Mouse (Mus musculus) stomach, embryonic 14.5 days (tissue): ENCODE measurements around the gene Pold2. TPM values are rescaled to one million over a fixed set of nuclear protein-coding genes. Genes with fewer than 3 reads are reported as not detected.

ENCODE experiments used
- ATAC-seq: fragments of 200-750 bp; cut with Nextera tagmentation; 2 replicates; pipeline ENCODE4 v1.8.0; 2017; ENCODE audit warnings: low read depth, moderate TSS enrichment; ENCODE audit not compliant: insufficient number of reproducible peaks, insufficient read depth, low FRiP score
- H3K27ac ChIP-seq: fragments of 300-500 bp; sonication (generic); 2 replicates; pipeline ENCODE4 v1.5.1; 2014; ENCODE audit warnings: mild to moderate bottlenecking, low read length, moderate library complexity, mixed read lengths
- H3K27me3 ChIP-seq: fragments of 300-500 bp; sonication (generic); 2 replicates; pipeline ENCODE4 v1.6.1; 2014; ENCODE audit warnings: low read length, control low read depth, mixed read lengths; ENCODE audit not compliant: control insufficient read depth, insufficient read depth
- H3K36me3 ChIP-seq: fragments of 300-500 bp; sonication (generic); 2 replicates; pipeline ENCODE4 v1.6.1; 2014; ENCODE audit warnings: mild to moderate bottlenecking, control low read depth, low read length, moderate library complexity, mixed read lengths; ENCODE audit not compliant: control insufficient read depth, insufficient read depth
- H3K4me1 ChIP-seq: fragments of 300-500 bp; sonication (generic); 2 replicates; pipeline ENCODE4 v1.6.1; 2014; ENCODE audit warnings: low read length, control low read depth, mixed read lengths; ENCODE audit not compliant: control insufficient read depth, insufficient read depth
- H3K4me2 ChIP-seq: fragments of 300-500 bp; sonication (generic); replicated peaks from 2 replicates; pipeline ENCODE4 v1.6.1; 2014; ENCODE audit warnings: low read depth, low read length, control low read depth
- H3K4me3 ChIP-seq: fragments of 300-500 bp; sonication (generic); 2 replicates; pipeline ENCODE4 v1.5.1; 2014; ENCODE audit warnings: low read depth, low read length, control low read depth
- H3K9ac ChIP-seq: fragments of 300-500 bp; sonication (generic); replicated peaks from 2 replicates; pipeline ENCODE4 v1.6.1; 2014; ENCODE audit warnings: low read depth, mild to moderate bottlenecking, control low read depth, low read length, moderate library complexity, mixed read lengths
- H3K9me3 ChIP-seq: fragments of 300-500 bp; sonication (generic); 2 replicates; pipeline ENCODE4 v1.6.1; 2016; ENCODE audit warnings: low read depth, low read length, control low read depth; ENCODE audit not compliant: control insufficient read depth
- WGBS: fragments of 180-500 bp; shearing (Covaris S2); extraction: QIAGEN DNeasy Blood & Tissue Kit; methylation state at CpG from one replicate; pipeline ENCODE4 v1.1.7; 2014; 5-methylcytosine and 5-hydroxymethylcytosine counted together
- polyA plus RNA-seq: library from polyadenylated mRNA; unstranded; fragments of >200 nt; fragmentation: Nextera tagmentation; extraction: Ambion mirVana; gene quantifications from 2 replicates; pipeline ENCODE4 v1.2.1, GENCODE M21; 2014

Pold2 gene
- polyA plus RNA-seq, 1 experiment from 2014 or later = 112 TPM

GRCm38 (mm10) chr11:5914940-5915339, 36.8 kb upstream of the Pold2 start:
- no peaks in the 10 kb centered on the region for H3K4me1 ChIP-seq
- no peak overlapping the region for H3K9ac ChIP-seq
- no peak overlapping the region for H3K4me3 ChIP-seq
- H3K36me3 ChIP-seq = no peaks in the 10 kb centered on the region
- H3K27ac ChIP-seq = no peak overlapping the region
- 52% methylated on average over 5 of the region's 5 CpGs for WGBS
- H3K27me3 ChIP-seq = no peaks in the 10 kb centered on the region
- H3K4me2 ChIP-seq = no peak overlapping the region
- no peak for ATAC-seq
- H3K9me3 ChIP-seq = no peaks in the 10 kb centered on the region

- H3K9ac ChIP-seq = no peak overlapping the region
- H3K9me3 ChIP-seq = no peaks in the 10 kb centered on the region
- H3K4me2 ChIP-seq = no peak overlapping the region
- 68% methylated on average over 4 of the region's 4 CpGs for WGBS
- H3K27me3 ChIP-seq = no peaks in the 10 kb centered on the region
- no peaks in the 10 kb centered on the region for H3K4me1 ChIP-seq
- H3K4me3 ChIP-seq = no peak overlapping the region
- H3K27ac ChIP-seq = no peak overlapping the region
- no peaks in the 10 kb centered on the region for H3K36me3 ChIP-seq
- ATAC-seq = no peak
Observed at GRCm38 (mm10) chr11:5913936-5914335, 35.8 kb upstream of the Pold2 start.

GRCm38 (mm10) chr11:5913256-5913655, 35.2 kb upstream of the Pold2 start:
- ATAC-seq = no peak
- 71% methylated on average over 8 of the region's 8 CpGs for WGBS
- no peak overlapping the region for H3K4me3 ChIP-seq

GRCm38 (mm10) chr11:5912635-5913034, 34.5 kb upstream of the Pold2 start:
- H3K27ac ChIP-seq = no peak overlapping the region
- H3K4me2 ChIP-seq = no peak overlapping the region
- H3K27me3 ChIP-seq = no peaks in the 10 kb centered on the region
- no peaks in the 10 kb centered on the region for H3K36me3 ChIP-seq
- H3K9me3 ChIP-seq = no peaks in the 10 kb centered on the region
- 21% methylated on average over 5 of the region's 5 CpGs for WGBS
- no peak overlapping the region for H3K4me3 ChIP-seq
- ATAC-seq = peak; percentile 60; the same call in 1 of the 2 replicates
- no peaks in the 10 kb centered on the region for H3K4me1 ChIP-seq
- no peak overlapping the region for H3K9ac ChIP-seq

More at GRCm38 (mm10) chr11:5913256-5913655, 35.2 kb upstream of the Pold2 start:
- Histone ChIP-seq H3K4me1 (no peaks in the 10 kb centered on the region), H3K9me3 (no peaks in the 10 kb centered on the region), H3K27me3 (no peaks in the 10 kb centered on the region), H3K27ac (no peak overlapping the region), H3K9ac (no peak overlapping the region), H3K36me3 (no peaks in the 10 kb centered on the region), H3K4me2 (no peak overlapping the region)

- H3K27ac ChIP-seq = no peak overlapping the region; the same call in 1 of the 2 replicates
Observed at GRCm38 (mm10) chr11:5908642-5909041, 30.6 kb upstream of the Pold2 start.

GRCm38 (mm10) chr11:5907096-5907495, 29.0 kb upstream of the Pold2 start:
- Histone ChIP-seq H3K9ac (no peak overlapping the region), H3K27me3 (no peaks in the 10 kb centered on the region), H3K4me3 (no peak overlapping the region), H3K4me1 (0 out of 2 replicates have a peak, but pooled peaks cover 5% of the 10 kb centered on the region), H3K27ac (no peak overlapping the region), H3K4me2 (no peak overlapping the region), H3K36me3 (no peaks in the 10 kb centered on the region), H3K9me3 (no peaks in the 10 kb centered on the region)
- WGBS = 58% methylated on average over 5 of the region's 5 CpGs
- ATAC-seq = no peak

More at GRCm38 (mm10) chr11:5908642-5909041, 30.6 kb upstream of the Pold2 start:
- Histone ChIP-seq H3K36me3 (no peaks in the 10 kb centered on the region), H3K4me3 (no peak overlapping the region), H3K4me1 (no peaks in the 10 kb centered on the region), H3K27me3 (no peaks in the 10 kb centered on the region), H3K4me2 (no peak overlapping the region), H3K9me3 (no peaks in the 10 kb centered on the region), H3K9ac (no peak overlapping the region)
- WGBS = 35% methylated on average over 4 of the region's 4 CpGs
- ATAC-seq = peak; percentile 86

- Histone ChIP-seq H3K4me1 (peaks cover 12% of the 10 kb centered on the region; the same call in 1 of the 2 replicates), H3K4me3 (no peak overlapping the region), H3K4me2 (no peak overlapping the region), H3K9ac (no peak overlapping the region), H3K9me3 (no peaks in the 10 kb centered on the region), H3K36me3 (no peaks in the 10 kb centered on the region), H3K27me3 (no peaks in the 10 kb centered on the region), H3K27ac (no peak overlapping the region)
- no peak for ATAC-seq
- 82% methylated on average over 10 of the region's 10 CpGs for WGBS
Observed at GRCm38 (mm10) chr11:5905778-5906518, 27.9 kb upstream of the Pold2 start.

GRCm38 (mm10) chr11:5904871-5905270, 26.8 kb upstream of the Pold2 start:
- Histone ChIP-seq H3K9me3 (no peaks in the 10 kb centered on the region), H3K4me1 (peaks cover 12% of the 10 kb centered on the region; the same call in 1 of the 2 replicates), H3K9ac (no peak overlapping the region), H3K4me2 (no peak overlapping the region), H3K36me3 (no peaks in the 10 kb centered on the region), H3K27me3 (no peaks in the 10 kb centered on the region), H3K27ac (no peak overlapping the region), H3K4me3 (no peak overlapping the region)
- no peak for ATAC-seq
- 94% methylated on average over 6 of the region's 6 CpGs for WGBS
